Mouse (Mus musculus): Measurements from ENCODE around the gene Padi6. TPM values are rescaled to one million over a fixed set of nuclear protein-coding genes. Genes with fewer than 3 reads are reported as not detected.
A peak's percentile ranks its signal among the peaks of the same experiment; 100 is the strongest.

Gene Padi6
- polyA plus RNA-seq, 1 experiment from 2014 or later = not detected

DNA sequence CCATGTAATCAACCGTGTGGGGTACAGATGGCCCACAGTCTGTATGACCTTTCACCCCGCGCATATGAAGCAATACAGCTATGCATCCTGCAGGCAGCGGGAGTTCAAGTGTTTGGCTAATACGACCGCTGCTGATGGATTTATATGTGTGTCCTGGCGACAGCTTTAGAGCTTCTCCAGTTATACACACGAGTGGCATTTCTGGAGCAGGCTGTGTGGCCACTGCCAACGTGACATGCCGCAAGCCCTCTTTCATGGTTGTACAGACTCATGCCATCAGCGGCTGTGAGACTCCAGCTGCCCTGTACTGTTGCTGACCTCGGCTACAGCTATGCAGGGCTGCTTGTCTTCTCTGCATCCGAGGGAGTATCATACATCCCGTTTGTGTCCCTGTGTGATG, 38.1 kb upstream of the Padi6 start:
- no peaks in the 10 kb centered on the region for H3K27me3 ChIP-seq (ENCODE audit: control insufficient read depth, insufficient read depth, low read depth, low read length)
- no peaks in the 10 kb centered on the region; the same call in 1 of the 2 replicates for H3K4me1 ChIP-seq (ENCODE audit: control insufficient read depth, low read depth, low read length)
- H3K9ac ChIP-seq (ENCODE audit: low read depth, low read length) = no peak overlapping the region
- H3K4me2 ChIP-seq (ENCODE audit: low read depth, low read length) = no peak overlapping the region
- 0 out of 2 replicates have a peak, but pooled peaks have one; percentile 17 for ATAC-seq (ENCODE audit: low read depth)
- H3K9me3 ChIP-seq (replicated peaks; ENCODE audit: control insufficient read depth, low read length) = no peaks in the 10 kb centered on the region; the same call in 1 of the 2 replicates
- WGBS (ENCODE audit: insufficient replicate concordance) = 68% methylated on average over 14 of the region's 14 CpGs
- H3K36me3 ChIP-seq (ENCODE audit: control insufficient read depth, insufficient read depth) = no peaks in the 10 kb centered on the region
- H3K27ac ChIP-seq (ENCODE audit: low read length) = no peak overlapping the region
- H3K4me3 ChIP-seq (ENCODE audit: low read depth, low read length) = no peak overlapping the region

DNA sequence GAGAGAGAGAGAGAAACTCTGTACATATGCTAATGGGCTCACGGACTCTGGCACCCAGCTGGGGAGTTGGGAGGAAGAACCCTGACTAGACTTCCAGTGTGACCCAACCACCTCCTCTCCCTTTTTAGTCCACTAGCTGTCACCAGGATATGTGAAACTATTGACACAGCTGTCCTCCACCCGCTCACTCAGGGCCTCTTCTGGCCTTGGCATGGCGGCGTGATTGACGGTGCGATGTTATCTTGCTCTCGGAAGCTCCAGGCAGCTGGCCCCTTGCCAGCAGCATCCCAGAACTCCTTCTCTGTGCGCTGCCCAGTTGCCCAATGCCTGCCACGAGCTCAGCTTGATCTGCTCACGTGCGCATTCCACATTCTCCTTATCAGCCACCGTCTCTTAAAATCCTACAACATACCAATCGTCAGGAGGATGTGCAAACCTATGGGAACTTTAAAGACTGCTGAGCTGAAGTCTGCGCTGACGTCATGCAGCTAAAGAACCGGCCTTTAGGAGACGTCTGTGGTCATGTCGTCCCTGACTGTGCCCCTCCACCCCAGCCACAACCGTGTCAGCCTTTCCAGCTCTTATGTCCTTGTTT, 37.5 kb upstream of the Padi6 start:
- 42% methylated on average over 19 of the region's 19 CpGs for WGBS (ENCODE audit: insufficient replicate concordance)
- Histone ChIP-seq H3K9me3 (replicated peaks; ENCODE audit: control insufficient read depth, low read length) (no peaks in the 10 kb centered on the region; the same call in 1 of the 2 replicates), H3K4me2 (ENCODE audit: low read depth, low read length) (no peak overlapping the region), H3K4me1 (ENCODE audit: control insufficient read depth, low read depth, low read length) (no peaks in the 10 kb centered on the region; the same call in 1 of the 2 replicates), H3K9ac (ENCODE audit: low read depth, low read length) (no peak overlapping the region), H3K27me3 (ENCODE audit: control insufficient read depth, insufficient read depth, low read depth, low read length) (no peaks in the 10 kb centered on the region), H3K27ac (ENCODE audit: low read length) (no peak overlapping the region), H3K4me3 (ENCODE audit: low read depth, low read length) (no peak overlapping the region), H3K36me3 (ENCODE audit: control insufficient read depth, insufficient read depth) (no peaks in the 10 kb centered on the region)
- peak; percentile 71 for ATAC-seq (ENCODE audit: low read depth)

DNA sequence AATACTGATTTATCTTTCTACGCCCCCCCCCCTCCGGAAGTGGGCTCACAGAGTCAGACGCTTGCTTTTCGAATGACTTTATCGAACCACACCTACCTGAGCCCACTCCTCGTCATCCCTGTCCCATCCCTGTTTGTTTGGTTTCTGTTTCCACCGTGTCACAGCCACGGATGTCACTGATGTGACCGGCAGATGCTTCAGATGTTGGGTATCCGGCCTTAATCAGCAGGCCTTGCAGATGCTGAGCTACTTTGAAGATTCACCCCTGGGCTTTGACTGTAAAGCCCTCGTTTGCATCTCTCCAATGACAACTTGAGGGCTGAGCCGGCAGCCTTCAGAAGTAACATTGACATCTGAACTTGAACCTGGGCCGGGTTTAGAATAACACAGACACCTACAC, 34.2 kb upstream of the Padi6 start:
- Histone ChIP-seq H3K9me3 (replicated peaks; ENCODE audit: control insufficient read depth, low read length) (no peaks in the 10 kb centered on the region), H3K36me3 (ENCODE audit: control insufficient read depth, insufficient read depth) (no peaks in the 10 kb centered on the region), H3K27ac (ENCODE audit: low read length) (no peak overlapping the region), H3K4me3 (ENCODE audit: low read depth, low read length) (no peak overlapping the region), H3K4me2 (ENCODE audit: low read depth, low read length) (no peak overlapping the region), H3K27me3 (ENCODE audit: control insufficient read depth, insufficient read depth, low read depth, low read length) (no peaks in the 10 kb centered on the region), H3K9ac (ENCODE audit: low read depth, low read length) (no peak overlapping the region), H3K4me1 (ENCODE audit: control insufficient read depth, low read depth, low read length) (no peaks in the 10 kb centered on the region; the same call in 1 of the 2 replicates)
- 58% methylated on average over 13 of the region's 13 CpGs for WGBS (ENCODE audit: insufficient replicate concordance)
- ATAC-seq (ENCODE audit: low read depth) = no peak

DNA sequence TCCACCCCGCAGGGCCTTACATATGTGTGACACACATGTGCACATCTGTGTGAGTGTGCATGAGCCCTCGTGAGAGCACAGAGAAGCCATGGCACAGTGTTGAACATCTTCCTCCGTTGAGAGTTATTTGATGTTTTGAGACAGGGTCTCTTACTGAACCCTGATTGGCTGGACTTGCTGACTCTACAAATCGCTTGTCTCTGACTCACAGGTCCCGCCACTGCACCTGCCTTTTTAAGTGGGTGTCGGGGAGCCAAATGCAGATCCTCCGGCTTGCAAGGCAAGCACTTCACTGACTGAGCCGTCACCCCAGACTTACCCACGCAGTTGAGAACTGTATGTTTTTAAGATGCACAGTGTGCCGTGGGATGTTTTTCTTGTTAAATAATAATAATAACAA, 33.4 kb upstream of the Padi6 start:
- Histone ChIP-seq H3K4me3 (ENCODE audit: low read depth, low read length) (no peak overlapping the region), H3K27me3 (ENCODE audit: control insufficient read depth, insufficient read depth, low read depth, low read length) (no peaks in the 10 kb centered on the region), H3K36me3 (ENCODE audit: control insufficient read depth, insufficient read depth) (no peaks in the 10 kb centered on the region), H3K4me2 (ENCODE audit: low read depth, low read length) (no peak overlapping the region), H3K9ac (ENCODE audit: low read depth, low read length) (no peak overlapping the region), H3K27ac (ENCODE audit: low read length) (no peak overlapping the region), H3K9me3 (replicated peaks; ENCODE audit: control insufficient read depth, low read length) (no peaks in the 10 kb centered on the region), H3K4me1 (ENCODE audit: control insufficient read depth, low read depth, low read length) (peaks cover 3% of the 10 kb centered on the region)
- ATAC-seq (ENCODE audit: low read depth) = no peak
- 70% methylated on average over 10 of the region's 10 CpGs for WGBS (ENCODE audit: insufficient replicate concordance)

DNA sequence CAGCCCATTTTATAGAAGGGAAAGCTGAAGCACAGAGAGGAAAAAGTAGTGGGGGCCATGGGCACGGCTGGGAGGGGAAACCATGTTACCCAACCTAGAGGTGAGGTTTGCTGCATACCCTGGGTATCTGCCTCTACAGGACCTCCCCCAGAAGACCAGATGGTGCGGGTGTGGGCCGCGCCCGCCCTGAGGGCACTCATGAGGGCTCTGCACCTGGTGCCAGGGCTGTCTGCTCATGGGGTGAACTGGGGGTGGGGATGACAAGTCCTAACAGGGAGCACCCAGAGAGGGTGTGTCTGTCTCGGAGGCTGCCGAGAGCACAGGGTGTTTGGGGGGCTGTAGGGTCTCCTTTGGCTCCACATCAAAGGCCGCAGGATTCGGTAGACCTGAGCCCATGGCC, 32.5 kb upstream of the Padi6 start:
- WGBS (ENCODE audit: insufficient replicate concordance) = 71% methylated on average over 9 of the region's 9 CpGs
- no peak for ATAC-seq (ENCODE audit: low read depth)
- no peak overlapping the region for H3K27ac ChIP-seq (ENCODE audit: low read length)

DNA sequence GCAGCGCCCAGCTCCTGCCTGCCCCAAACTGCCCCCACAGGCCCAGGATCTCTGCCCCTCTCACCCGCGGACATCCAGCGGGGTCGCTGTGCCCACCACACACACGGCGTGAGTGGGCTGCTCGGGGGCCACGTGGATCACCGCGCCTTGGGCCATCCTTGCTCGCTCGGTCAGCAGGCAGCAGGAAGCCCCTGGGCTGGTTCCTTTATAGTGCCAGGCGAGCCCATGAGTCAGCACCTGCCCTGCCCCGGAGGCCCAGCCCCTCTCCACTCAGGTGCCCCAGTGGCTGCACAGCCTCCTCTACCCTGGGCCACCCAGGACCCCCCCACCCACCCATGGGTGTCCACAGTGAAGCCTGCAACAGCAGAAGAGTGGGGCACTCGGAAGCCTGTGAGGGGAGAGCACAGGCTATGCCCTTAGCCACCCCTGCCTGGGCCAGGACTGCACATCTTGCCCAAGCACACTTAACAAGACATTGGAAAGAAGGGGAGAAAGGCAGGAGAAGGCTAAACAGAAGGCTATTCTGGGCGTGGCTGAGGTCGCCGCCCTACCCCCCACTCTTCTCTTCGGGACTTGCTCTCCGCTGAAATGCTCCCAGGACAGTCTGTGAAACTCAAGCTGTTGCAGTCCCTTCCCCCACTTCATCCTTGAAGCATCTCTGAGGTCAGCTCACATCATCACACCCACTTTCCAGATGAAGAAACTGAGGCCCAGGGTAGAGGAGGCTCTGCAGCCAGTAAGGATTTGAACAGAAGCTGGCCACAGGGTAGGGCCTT, 31.8 kb upstream of the Padi6 start, which contains the start of gene Padi4:
Gene Padi4, minus strand, starts transcription at position 212 of the 776 bp plus-strand sequence.
- Histone ChIP-seq H3K9me3 (replicated peaks; ENCODE audit: control insufficient read depth, low read length) (no peaks in the 10 kb centered on the region), H3K4me2 (ENCODE audit: low read depth, low read length) (no peak within 1 kb of the TSS), H3K4me3 (ENCODE audit: low read depth, low read length) (no peak within 1 kb of the TSS), H3K27ac (ENCODE audit: low read length) (no peak within 1 kb of the TSS), H3K36me3 (ENCODE audit: control insufficient read depth, insufficient read depth) (no peaks in the 10 kb centered on the region), H3K27me3 (ENCODE audit: control insufficient read depth, insufficient read depth, low read depth, low read length) (no peaks in the 10 kb centered on the region), H3K4me1 (ENCODE audit: control insufficient read depth, low read depth, low read length) (peaks cover 4% of the 10 kb centered on the region), H3K9ac (ENCODE audit: low read depth, low read length) (no peak within 1 kb of the TSS)
- ATAC-seq (ENCODE audit: low read depth) = no peak
- WGBS (ENCODE audit: insufficient replicate concordance) = 65% methylated on average over 21 of the region's 21 CpGs

More for the DNA sequence above, 32.5 kb upstream of the Padi6 start:
- no peaks in the 10 kb centered on the region for H3K27me3 ChIP-seq (ENCODE audit: control insufficient read depth, insufficient read depth, low read depth, low read length)
- H3K36me3 ChIP-seq (ENCODE audit: control insufficient read depth, insufficient read depth) = no peaks in the 10 kb centered on the region
- no peak overlapping the region for H3K9ac ChIP-seq (ENCODE audit: low read depth, low read length)
- no peaks in the 10 kb centered on the region for H3K9me3 ChIP-seq (replicated peaks; ENCODE audit: control insufficient read depth, low read length)
- no peak overlapping the region for H3K4me2 ChIP-seq (ENCODE audit: low read depth, low read length)
- no peak overlapping the region for H3K4me3 ChIP-seq (ENCODE audit: low read depth, low read length)
- H3K4me1 ChIP-seq (ENCODE audit: control insufficient read depth, low read depth, low read length) = peaks cover 3% of the 10 kb centered on the region

DNA sequence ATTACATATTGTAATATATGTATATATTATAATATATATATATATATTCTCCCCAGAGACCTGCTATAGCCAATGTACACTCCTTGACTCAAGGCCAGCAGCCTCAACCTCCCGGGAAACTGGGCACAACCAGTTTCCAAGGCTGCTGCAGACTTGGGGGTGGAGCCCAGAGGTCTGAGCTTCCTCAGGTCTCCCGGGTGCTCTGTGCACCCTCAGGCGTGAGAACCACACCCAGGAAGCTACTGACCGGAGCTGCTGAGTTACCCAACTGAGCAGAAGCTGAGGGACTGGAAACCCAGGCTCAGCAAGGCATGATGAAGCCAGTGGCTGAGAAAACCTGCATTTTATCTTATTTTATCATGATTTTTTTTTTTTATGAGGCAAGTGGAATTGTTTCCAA, 28.6 kb upstream of the Padi6 start:
- Histone ChIP-seq H3K4me1 (ENCODE audit: control insufficient read depth, low read depth, low read length) (peaks cover 5% of the 10 kb centered on the region), H3K9ac (ENCODE audit: low read depth, low read length) (no peak overlapping the region), H3K9me3 (replicated peaks; ENCODE audit: control insufficient read depth, low read length) (no peaks in the 10 kb centered on the region), H3K27me3 (ENCODE audit: control insufficient read depth, insufficient read depth, low read depth, low read length) (no peaks in the 10 kb centered on the region), H3K4me3 (ENCODE audit: low read depth, low read length) (no peak overlapping the region), H3K27ac (ENCODE audit: low read length) (peak overlapping the region; percentile 24; the same call in 1 of the 2 replicates), H3K4me2 (ENCODE audit: low read depth, low read length) (no peak overlapping the region), H3K36me3 (ENCODE audit: control insufficient read depth, insufficient read depth) (no peaks in the 10 kb centered on the region)
- ATAC-seq (ENCODE audit: low read depth) = no peak
- WGBS (ENCODE audit: insufficient replicate concordance) = 11% methylated on average over 4 of the region's 4 CpGs

DNA sequence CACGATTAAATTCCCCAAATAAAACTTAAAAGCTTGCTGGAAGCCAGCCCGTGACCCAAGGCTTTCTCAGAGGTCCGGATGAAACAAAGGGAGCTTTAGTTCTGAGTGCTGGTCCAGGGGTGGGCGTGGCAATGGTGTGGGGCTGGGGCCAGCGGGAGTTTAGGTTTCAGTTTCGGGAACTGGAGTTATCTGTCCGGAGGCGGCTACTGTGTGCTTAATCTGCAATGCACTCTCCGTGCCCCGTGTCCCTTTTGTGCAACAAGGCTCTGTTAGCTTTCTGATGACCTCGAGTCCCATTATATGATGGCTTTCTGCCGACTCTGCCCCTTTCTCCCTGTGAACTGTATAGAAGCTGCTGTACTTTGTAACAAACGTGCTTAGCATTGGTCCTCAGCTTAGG, 28.0 kb upstream of the Padi6 start:
- H3K36me3 ChIP-seq (ENCODE audit: control insufficient read depth, insufficient read depth) = no peaks in the 10 kb centered on the region
- no peaks in the 10 kb centered on the region for H3K9me3 ChIP-seq (replicated peaks; ENCODE audit: control insufficient read depth, low read length)

DNA sequence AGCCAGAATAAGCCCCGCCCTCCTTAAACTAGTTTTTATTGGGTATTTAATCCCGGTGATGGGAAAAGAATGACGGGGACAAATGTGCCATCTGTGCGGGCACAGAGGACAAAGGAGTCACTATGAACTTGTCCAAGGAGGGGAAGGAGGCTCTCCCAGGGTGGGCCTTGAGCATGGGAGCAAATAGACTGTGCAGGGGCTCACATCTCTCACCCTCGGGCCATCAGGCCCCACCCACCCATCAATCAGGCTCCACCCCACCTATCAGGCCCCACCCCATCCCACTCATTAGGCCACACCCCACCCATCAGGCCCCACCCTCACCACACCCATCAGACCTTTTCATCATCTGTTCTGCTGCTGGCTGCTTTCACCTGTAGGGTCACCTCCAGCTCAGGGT, 26.5 kb upstream of the Padi6 start:
- Histone ChIP-seq H3K4me3 (ENCODE audit: low read depth, low read length) (no peak overlapping the region), H3K9me3 (replicated peaks; ENCODE audit: control insufficient read depth, low read length) (no peaks in the 10 kb centered on the region), H3K4me1 (ENCODE audit: control insufficient read depth, low read depth, low read length) (peaks cover 5% of the 10 kb centered on the region), H3K9ac (ENCODE audit: low read depth, low read length) (no peak overlapping the region), H3K36me3 (ENCODE audit: control insufficient read depth, insufficient read depth) (no peaks in the 10 kb centered on the region), H3K4me2 (ENCODE audit: low read depth, low read length) (no peak overlapping the region), H3K27ac (ENCODE audit: low read length) (no peak overlapping the region), H3K27me3 (ENCODE audit: control insufficient read depth, insufficient read depth, low read depth, low read length) (no peaks in the 10 kb centered on the region)
- WGBS (ENCODE audit: insufficient replicate concordance) = 75% methylated on average over 5 of the region's 5 CpGs
- no peak for ATAC-seq (ENCODE audit: low read depth)

More for the DNA sequence above, 28.0 kb upstream of the Padi6 start:
- Histone ChIP-seq H3K27me3 (ENCODE audit: control insufficient read depth, insufficient read depth, low read depth, low read length) (no peaks in the 10 kb centered on the region), H3K4me3 (ENCODE audit: low read depth, low read length) (peak overlapping the region; percentile 31), H3K4me1 (ENCODE audit: control insufficient read depth, low read depth, low read length) (peaks cover 5% of the 10 kb centered on the region), H3K9ac (ENCODE audit: low read depth, low read length) (0 out of 2 replicates have a peak overlapping the region, but pooled peaks have one; percentile 16), H3K4me2 (ENCODE audit: low read depth, low read length) (peak overlapping the region; percentile 51), H3K27ac (ENCODE audit: low read length) (peak overlapping the region; percentile 74)
- 6% methylated on average over 13 of the region's 13 CpGs for WGBS (ENCODE audit: insufficient replicate concordance)
- peak; percentile 74 for ATAC-seq (ENCODE audit: low read depth)

Measured in liver, embryonic 16.5 days (tissue).